Mouse (Mus musculus) forebrain, embryonic 15.5 days (tissue): ENCODE results near the gene Kif1a. TPM values are rescaled to one million over a fixed set of nuclear protein-coding genes. Genes with fewer than 3 reads are reported as not detected.

Experiments
- ATAC-seq: fragments of 200-750 bp; cut with Nextera tagmentation; replicated peaks from 2 replicates; pipeline ENCODE4 v1.8.0; 2017; ENCODE audit warnings: mild to moderate bottlenecking, moderate TSS enrichment, moderate library complexity
- H3K27ac ChIP-seq: fragments of 300-500 bp; sonication (generic); replicated peaks from 2 replicates; pipeline ENCODE4 v1.5.1; 2015; ENCODE audit warnings: mild to moderate bottlenecking, inconsistent platforms
- H3K27me3 ChIP-seq: fragments of 300-500 bp; sonication (generic); 2 replicates; pipeline ENCODE4 v1.6.1; 2015; ENCODE audit warnings: inconsistent platforms
- H3K36me3 ChIP-seq: fragments of 300-500 bp; sonication (generic); 2 replicates; pipeline ENCODE4 v1.6.1; 2015; ENCODE audit warnings: mild to moderate bottlenecking, inconsistent platforms
- H3K4me1 ChIP-seq: fragments of 300-500 bp; sonication (generic); 2 replicates; pipeline ENCODE4 v1.6.1; 2015; ENCODE audit warnings: inconsistent platforms
- H3K4me2 ChIP-seq: fragments of 300-500 bp; sonication (generic); replicated peaks from 2 replicates; pipeline ENCODE4 v1.6.1; 2015; ENCODE audit warnings: mild to moderate bottlenecking, inconsistent platforms
- H3K4me3 ChIP-seq: fragments of 300-500 bp; sonication (generic); 2 replicates; pipeline ENCODE4 v1.5.1; 2015; ENCODE audit warnings: mild to moderate bottlenecking, inconsistent platforms
- H3K9ac ChIP-seq: fragments of 300-500 bp; sonication (generic); replicated peaks from 2 replicates; pipeline ENCODE4 v1.6.1; 2015; ENCODE audit warnings: mild to moderate bottlenecking, inconsistent platforms
- H3K9me3 ChIP-seq: fragments of 300-500 bp; sonication (generic); 2 replicates; pipeline ENCODE4 v1.6.1; 2016; ENCODE audit warnings: inconsistent platforms
- WGBS: fragments of 180-500 bp; shearing (Covaris S2); methylation state at CpG from one replicate; pipeline ENCODE4 v1.1.7; 2015; ENCODE audit warnings: mixed read lengths; 5-methylcytosine and 5-hydroxymethylcytosine counted together
- polyA plus RNA-seq: library from polyadenylated mRNA; unstranded; fragments of >200 nt; fragmentation: Nextera tagmentation; extraction: Ambion mirVana; gene quantifications from 2 replicates; pipeline ENCODE4 v1.2.1, GENCODE M21; 2015

Gene Kif1a
- polyA plus RNA-seq, 1 experiment from 2014 or later: 336 TPM

DNA sequence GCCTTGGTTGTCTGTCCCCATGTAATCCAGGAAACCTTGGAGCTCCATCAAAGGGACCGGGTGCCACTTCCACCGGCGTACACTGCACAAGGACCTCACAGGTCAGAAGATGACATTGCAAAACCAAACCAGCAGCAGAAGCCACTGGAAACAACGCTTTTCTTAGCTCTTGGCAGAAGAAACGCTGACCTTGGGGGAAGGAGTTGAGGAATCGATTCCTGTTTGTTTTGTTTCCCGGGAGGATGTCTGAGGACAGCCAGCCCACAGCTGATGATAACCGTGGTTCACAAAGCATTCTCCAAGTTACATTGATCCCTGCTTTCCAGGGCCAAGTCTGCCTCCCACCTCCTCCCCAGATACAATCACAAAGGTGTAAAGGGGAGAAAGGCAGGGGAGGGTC lies 22.3 kb upstream of the Kif1a start:
- Histone ChIP-seq H3K4me3 (no peak overlapping the region), H3K36me3 (no peaks in the 10 kb centered on the region), H3K9me3 (no peaks in the 10 kb centered on the region), H3K27me3 (no peaks in the 10 kb centered on the region), H3K9ac (no peak overlapping the region), H3K4me1 (no peaks in the 10 kb centered on the region), H3K4me2 (no peak overlapping the region), H3K27ac (no peak overlapping the region)
- ATAC-seq: no peak
- WGBS: 86% methylated on average over 8 of the region's 8 CpGs

DNA sequence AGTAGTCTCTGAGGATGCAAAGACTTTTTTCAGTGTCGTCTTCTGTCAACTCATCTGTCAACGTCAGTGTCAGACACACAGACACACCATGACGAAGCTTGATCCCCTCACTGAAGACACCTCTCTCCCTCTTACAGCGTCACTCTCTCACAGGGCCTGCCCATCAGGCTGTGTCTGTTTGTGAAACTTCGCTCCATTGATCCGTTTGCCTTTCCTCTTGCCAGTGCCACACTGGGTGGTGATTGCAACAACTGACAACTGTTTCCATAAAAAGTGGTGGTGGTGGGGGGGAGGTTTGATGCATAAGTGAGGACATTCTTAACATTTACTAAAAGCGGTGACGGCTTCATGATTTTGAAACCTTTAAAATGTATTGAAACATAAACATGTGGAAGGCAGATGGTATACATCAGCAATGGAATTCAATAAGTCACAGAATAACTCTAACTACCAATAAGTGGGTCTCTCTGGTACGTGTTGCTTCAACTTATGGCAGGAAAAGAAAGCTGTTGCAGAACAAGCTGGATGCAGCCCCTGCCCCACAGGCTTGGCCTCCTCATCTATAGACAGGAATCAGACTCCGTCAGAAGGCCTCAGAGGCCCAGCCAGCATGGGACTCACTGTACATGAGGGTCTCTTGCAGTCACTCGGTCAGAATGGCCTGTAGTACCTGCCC lies 21.6 kb upstream of the Kif1a start:
- Histone ChIP-seq H3K9me3 (no peaks in the 10 kb centered on the region), H3K36me3 (no peaks in the 10 kb centered on the region), H3K27me3 (no peaks in the 10 kb centered on the region), H3K4me2 (no peak overlapping the region), H3K4me1 (no peaks in the 10 kb centered on the region), H3K4me3 (no peak overlapping the region), H3K27ac (no peak overlapping the region), H3K9ac (no peak overlapping the region)
- ATAC-seq: no peak
- WGBS: 84% methylated on average over 11 of the region's 11 CpGs

DNA sequence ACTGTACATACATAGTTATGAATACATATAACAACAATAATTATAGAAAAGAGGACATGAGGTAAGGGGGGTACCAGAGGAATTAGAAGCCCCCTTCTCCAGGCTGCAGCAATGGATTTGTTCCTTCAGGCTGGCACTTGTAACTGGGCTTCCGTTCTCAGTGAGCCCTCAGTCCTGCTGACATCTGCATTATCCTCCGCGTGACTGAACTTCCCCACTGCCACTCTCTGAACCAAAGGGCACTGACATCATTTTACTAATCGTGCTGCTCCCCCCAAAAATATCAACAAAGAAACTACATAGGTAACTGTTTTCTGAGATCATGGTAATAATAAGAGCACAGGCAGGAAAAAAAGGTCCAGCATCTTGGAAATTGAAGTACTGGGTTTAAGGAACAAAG lies 17.1 kb upstream of the Kif1a start:
- Histone ChIP-seq H3K36me3 (no peaks in the 10 kb centered on the region), H3K27ac (no peak overlapping the region), H3K27me3 (no peaks in the 10 kb centered on the region), H3K4me3 (no peak overlapping the region), H3K9me3 (no peaks in the 10 kb centered on the region), H3K4me2 (no peak overlapping the region), H3K9ac (no peak overlapping the region), H3K4me1 (peaks cover 11% of the 10 kb centered on the region)
- 23% methylated on average over 4 of the region's 4 CpGs for WGBS
- ATAC-seq: no peak

DNA sequence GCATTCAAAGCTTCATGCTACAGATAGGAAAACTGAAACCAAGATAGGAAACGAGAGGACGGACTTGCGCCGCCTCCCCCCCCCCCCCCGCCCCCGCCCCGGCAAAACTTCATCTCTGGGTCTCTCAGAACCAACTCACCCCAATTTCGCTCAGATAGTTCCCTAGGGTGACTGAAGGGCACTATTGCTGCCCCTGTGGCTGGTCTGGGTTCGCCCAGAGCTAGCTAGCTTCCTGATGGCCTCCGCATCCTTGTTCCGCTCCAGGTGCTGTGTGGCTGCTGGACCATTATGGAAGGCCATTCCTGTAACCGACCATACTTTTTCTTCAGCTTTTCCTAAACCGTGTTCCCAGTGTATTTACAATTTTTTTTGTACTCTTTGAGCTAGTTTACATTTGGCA lies 13.7 kb upstream of the Kif1a start:
- H3K4me1 ChIP-seq: peaks cover 11% of the 10 kb centered on the region
- peak overlapping the region; percentile 70 for H3K27ac ChIP-seq
- no peaks in the 10 kb centered on the region for H3K36me3 ChIP-seq
- no peaks in the 10 kb centered on the region for H3K9me3 ChIP-seq
- peak overlapping the region; percentile 43 for H3K4me3 ChIP-seq
- peak; percentile 70 for ATAC-seq
- WGBS: 13% methylated on average over 12 of the region's 13 CpGs
- H3K9ac ChIP-seq: peak overlapping the region; percentile 47
- H3K4me2 ChIP-seq: peak overlapping the region; percentile 63
- H3K27me3 ChIP-seq: no peaks in the 10 kb centered on the region

DNA sequence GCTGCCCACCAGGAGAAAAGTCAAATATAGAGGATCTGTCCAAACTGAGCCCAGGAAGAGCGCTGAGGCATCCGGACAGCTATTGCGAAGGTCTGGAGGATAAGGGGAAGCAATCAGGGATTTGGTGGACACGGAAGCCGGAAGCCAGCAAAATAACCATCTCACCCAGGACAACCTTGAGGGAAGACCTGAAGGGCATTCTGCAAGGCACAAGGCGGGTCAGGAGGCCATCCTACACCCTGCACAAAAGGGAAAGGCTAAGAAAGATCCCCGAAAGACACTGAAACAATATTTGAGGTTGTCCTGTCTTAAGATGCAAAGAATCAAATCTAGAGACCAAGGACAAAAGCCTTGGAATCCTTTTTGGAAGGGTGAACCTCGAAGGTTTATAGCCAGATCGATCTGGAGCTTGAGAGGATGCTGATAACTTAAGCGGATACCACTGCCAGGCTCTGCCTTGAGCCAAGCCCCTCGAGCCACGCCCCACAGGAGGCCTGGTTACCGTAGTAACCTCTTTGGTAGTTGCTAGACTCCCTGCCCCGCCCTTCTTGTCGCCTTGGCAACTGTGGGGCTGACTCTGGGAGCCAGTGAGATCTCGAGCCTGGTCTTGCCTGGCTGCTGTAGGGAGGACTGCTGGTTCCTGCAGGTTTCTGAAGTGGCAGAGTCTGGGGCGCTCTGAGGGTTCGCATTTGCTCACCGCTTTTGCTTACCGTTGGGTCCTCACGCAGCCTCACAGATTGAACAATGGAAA lies 13.1 kb upstream of the Kif1a start:
- WGBS: 21% methylated on average over 21 of the region's 21 CpGs
- peak overlapping the region; percentile 63 for H3K4me2 ChIP-seq
- H3K9ac ChIP-seq: peak overlapping the region; percentile 47
- no peaks in the 10 kb centered on the region for H3K27me3 ChIP-seq
- peak; percentile 99 for ATAC-seq
- H3K36me3 ChIP-seq: no peaks in the 10 kb centered on the region
- H3K9me3 ChIP-seq: no peaks in the 10 kb centered on the region
- peak overlapping the region; percentile 43 for H3K4me3 ChIP-seq
- peaks cover 11% of the 10 kb centered on the region for H3K4me1 ChIP-seq
- peak overlapping the region; percentile 70 for H3K27ac ChIP-seq

DNA sequence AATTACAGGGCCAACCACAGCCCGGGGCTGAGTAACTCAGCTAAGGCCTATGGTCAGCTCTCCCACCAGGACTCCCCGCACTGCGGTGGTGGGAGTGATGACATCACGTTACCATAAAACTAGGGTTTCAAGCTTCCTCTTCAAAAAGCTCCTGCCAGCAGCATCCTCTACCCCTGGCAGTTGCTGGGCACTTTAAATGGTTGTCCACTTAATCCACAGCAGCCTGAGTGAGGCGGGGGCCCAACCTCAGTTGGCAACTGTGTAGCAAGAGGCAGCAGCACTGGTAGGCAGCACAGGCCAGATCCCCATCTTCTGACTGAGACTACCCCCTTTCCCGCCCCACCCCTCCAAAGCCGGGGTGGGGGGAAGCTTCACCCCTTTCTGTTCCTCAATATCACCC lies 949 bp upstream of the Kif1a start:
- WGBS: 61% methylated on average over 7 of the region's 7 CpGs
- Histone ChIP-seq H3K4me1 (peaks cover 30% of the 10 kb centered on the region), H3K4me3 (peak overlapping the region; percentile 91; the same call in 1 of the 2 replicates), H3K9ac (0 out of 2 replicates have a peak overlapping the region, but pooled peaks have one; percentile 87), H3K27ac (peak overlapping the region; percentile 94), H3K9me3 (no peaks in the 10 kb centered on the region), H3K36me3 (no peaks in the 10 kb centered on the region), H3K4me2 (peak overlapping the region; percentile 97; the same call in 1 of the 2 replicates), H3K27me3 (no peaks in the 10 kb centered on the region)
- ATAC-seq: no peak

DNA sequence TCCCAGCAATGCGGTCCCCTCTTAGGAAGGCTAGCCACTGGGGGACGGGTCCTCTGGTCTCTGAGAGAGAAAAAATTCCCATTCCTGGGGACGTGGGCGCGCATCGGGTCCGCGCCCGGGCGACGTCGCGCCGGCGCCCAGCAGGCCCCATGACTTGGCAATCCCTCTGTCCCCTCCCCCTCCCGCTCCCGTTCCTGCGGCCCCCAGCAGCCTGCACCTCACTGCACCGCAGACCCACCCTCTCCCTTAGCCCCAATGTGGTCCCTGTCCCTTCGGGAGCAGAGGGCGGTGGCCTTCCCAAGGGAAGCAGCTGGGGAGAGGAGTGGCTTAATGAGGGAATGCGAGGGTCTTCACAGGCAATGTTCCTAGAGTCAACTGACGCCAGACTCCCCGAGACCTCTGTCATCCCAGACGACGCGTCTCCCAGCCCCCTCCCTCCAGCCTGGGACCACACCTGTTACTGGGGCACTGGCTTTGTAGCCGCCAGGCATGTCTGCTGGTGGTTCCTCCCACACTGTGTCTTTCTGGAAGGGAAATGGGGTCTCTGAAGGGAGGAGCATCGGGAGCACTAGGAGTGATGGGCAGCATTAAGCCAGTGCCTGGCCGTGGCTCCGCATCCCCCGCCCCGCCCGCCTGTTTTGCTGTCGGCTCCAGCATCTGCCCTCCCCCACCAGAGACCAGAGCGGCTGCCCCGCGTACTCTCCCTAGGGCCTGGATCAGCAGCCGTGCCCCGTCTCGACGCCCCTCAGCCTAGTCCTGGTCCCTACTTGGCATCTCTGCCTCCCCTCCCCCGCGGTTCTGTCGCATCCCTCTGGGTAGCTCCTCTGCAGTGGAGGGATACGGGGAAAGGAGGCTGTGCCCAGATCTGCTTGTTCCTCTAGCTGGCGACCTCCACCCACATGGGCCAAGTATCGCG lies 917 bp downstream of the Kif1a start:
- WGBS: under 1% methylated on average over 49 of the region's 49 CpGs
- H3K36me3 ChIP-seq: no peaks in the 10 kb centered on the region
- H3K4me2 ChIP-seq: peak overlapping the region; percentile 97
- peak overlapping the region; percentile 87 for H3K9ac ChIP-seq
- peak overlapping the region; percentile 91 for H3K4me3 ChIP-seq
- H3K27me3 ChIP-seq: no peaks in the 10 kb centered on the region
- H3K27ac ChIP-seq: peak overlapping the region; percentile 94
- peaks cover 42% of the 10 kb centered on the region for H3K4me1 ChIP-seq
- ATAC-seq: peak; percentile 75
- no peaks in the 10 kb centered on the region for H3K9me3 ChIP-seq

DNA sequence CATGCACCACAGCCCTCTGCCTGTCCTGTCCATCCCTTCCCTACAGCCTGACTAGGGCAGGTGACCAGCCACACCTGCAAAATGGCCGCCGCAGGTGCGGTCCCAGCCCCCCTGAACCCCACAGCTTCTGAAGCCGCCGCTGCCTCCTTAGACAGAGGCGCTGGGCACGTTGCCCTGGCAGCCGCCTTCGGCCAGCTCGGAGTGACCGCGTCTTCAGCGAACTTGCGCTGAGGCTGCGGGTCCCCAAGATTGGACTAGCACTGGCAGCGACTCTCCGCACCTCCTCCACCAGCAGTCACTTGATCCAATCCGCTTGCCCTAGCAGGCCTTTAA lies 1.5 kb downstream of the Kif1a start:
- peak overlapping the region; percentile 91 for H3K4me3 ChIP-seq
- peak overlapping the region; percentile 97 for H3K4me2 ChIP-seq
- peaks cover 48% of the 10 kb centered on the region for H3K4me1 ChIP-seq
- peak overlapping the region; percentile 87 for H3K9ac ChIP-seq
- ATAC-seq: no peak
- H3K27me3 ChIP-seq: no peaks in the 10 kb centered on the region
- no peaks in the 10 kb centered on the region for H3K36me3 ChIP-seq
- H3K27ac ChIP-seq: peak overlapping the region; percentile 94
- no peaks in the 10 kb centered on the region for H3K9me3 ChIP-seq
- under 1% methylated on average over 18 of the region's 18 CpGs for WGBS

DNA sequence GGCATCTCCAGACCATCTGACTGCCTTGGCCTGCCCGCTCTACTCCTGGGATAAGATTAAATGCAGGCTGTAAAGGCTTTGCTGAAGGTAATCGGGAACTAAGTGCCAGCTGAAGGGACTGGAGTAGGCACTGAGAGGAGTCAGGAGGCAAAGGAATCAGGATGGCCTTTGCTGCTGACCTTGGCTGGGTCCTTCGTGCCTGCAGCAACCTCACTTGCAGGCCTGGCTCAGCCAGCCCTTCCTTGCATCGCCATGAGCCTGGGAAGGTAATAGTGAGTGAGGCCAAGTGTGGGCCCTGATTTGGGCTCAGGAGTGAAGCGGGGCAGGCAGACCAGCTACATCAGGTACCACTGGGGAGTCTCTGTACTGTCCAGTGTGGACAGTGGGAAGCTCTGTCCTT lies 2.8 kb downstream of the Kif1a start:
- WGBS: 86% methylated on average over 5 of the region's 5 CpGs
- H3K27me3 ChIP-seq: no peaks in the 10 kb centered on the region
- H3K36me3 ChIP-seq: no peaks in the 10 kb centered on the region
- H3K9me3 ChIP-seq: no peaks in the 10 kb centered on the region
- ATAC-seq: no peak
- H3K9ac ChIP-seq: peak overlapping the region; percentile 87; the same call in 1 of the 2 replicates
- 0 out of 2 replicates have a peak overlapping the region, but pooled peaks have one; percentile 91 for H3K4me3 ChIP-seq
- H3K27ac ChIP-seq: no peak overlapping the region
- peaks cover 49% of the 10 kb centered on the region for H3K4me1 ChIP-seq
- H3K4me2 ChIP-seq: peak overlapping the region; percentile 97

DNA sequence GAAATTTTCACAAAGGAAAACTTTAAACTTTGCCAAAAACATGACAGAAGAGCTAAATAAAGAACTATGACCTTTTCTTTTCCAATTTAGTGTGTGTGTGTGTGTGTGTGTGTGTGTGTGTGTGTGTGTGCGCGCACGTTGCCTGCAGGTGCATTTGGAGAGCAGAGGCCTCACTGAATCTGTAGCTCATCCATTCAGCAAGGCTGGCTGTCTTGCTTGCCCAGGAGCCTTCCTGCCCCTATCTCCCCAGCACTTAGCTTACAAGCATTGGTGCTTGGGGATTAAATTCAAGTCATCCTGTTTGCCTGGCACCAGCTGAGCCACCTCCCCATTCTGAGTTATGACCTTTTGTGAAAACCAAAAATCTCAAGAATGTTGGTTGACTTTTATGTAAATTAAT lies 9.2 kb downstream of the Kif1a start:
- no peak overlapping the region for H3K4me2 ChIP-seq
- H3K4me1 ChIP-seq: peaks cover 18% of the 10 kb centered on the region
- no peak overlapping the region for H3K4me3 ChIP-seq
- H3K27ac ChIP-seq: no peak overlapping the region
- ATAC-seq: no peak
- H3K36me3 ChIP-seq: peaks cover 8% of the 10 kb centered on the region
- 78% methylated on average over 3 of the region's 3 CpGs for WGBS
- no peak overlapping the region for H3K9ac ChIP-seq
- H3K9me3 ChIP-seq: no peaks in the 10 kb centered on the region
- no peaks in the 10 kb centered on the region for H3K27me3 ChIP-seq

DNA sequence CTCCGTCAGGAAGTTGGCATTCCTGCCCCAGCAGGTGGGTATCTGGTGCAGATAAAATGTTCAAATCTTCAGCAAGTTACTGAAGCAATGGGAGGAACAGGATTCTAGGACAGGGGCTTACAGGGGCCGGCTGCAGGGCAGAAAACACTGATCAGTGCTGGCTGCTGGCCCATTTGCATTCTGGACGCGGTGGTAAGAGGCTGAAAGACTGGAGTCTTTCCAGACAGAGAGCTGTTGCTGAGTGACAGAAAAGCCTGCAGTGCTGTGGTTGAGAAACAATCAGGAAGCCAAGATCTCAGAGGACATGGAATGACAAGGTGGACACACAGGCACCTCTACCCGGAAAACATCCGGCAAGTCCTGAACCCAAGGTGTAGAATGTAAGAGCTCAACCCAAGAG lies 16.6 kb downstream of the Kif1a start:
- no peaks in the 10 kb centered on the region for H3K9me3 ChIP-seq
- H3K27ac ChIP-seq: peak overlapping the region; percentile 75
- WGBS: 17% methylated on average over 6 of the region's 6 CpGs
- no peak; the same call in 1 of the 2 replicates for ATAC-seq
- H3K4me2 ChIP-seq: no peak overlapping the region
- H3K4me3 ChIP-seq: no peak overlapping the region
- no peaks in the 10 kb centered on the region for H3K27me3 ChIP-seq
- peaks cover 43% of the 10 kb centered on the region for H3K4me1 ChIP-seq
- peaks cover 32% of the 10 kb centered on the region for H3K36me3 ChIP-seq
- H3K9ac ChIP-seq: 0 out of 2 replicates have a peak overlapping the region, but pooled peaks have one; percentile 3
